Mouse (Mus musculus): ENCODE data around the gene Zfp511. TPM values are rescaled to one million over a fixed set of nuclear protein-coding genes. Genes with fewer than 3 reads are reported as not detected.

Zfp511 gene
- polyA plus RNA-seq (2012; ENCODE audit: low replicate concordance): 20.5 and 29.4 TPM in 2 replicates

DNA sequence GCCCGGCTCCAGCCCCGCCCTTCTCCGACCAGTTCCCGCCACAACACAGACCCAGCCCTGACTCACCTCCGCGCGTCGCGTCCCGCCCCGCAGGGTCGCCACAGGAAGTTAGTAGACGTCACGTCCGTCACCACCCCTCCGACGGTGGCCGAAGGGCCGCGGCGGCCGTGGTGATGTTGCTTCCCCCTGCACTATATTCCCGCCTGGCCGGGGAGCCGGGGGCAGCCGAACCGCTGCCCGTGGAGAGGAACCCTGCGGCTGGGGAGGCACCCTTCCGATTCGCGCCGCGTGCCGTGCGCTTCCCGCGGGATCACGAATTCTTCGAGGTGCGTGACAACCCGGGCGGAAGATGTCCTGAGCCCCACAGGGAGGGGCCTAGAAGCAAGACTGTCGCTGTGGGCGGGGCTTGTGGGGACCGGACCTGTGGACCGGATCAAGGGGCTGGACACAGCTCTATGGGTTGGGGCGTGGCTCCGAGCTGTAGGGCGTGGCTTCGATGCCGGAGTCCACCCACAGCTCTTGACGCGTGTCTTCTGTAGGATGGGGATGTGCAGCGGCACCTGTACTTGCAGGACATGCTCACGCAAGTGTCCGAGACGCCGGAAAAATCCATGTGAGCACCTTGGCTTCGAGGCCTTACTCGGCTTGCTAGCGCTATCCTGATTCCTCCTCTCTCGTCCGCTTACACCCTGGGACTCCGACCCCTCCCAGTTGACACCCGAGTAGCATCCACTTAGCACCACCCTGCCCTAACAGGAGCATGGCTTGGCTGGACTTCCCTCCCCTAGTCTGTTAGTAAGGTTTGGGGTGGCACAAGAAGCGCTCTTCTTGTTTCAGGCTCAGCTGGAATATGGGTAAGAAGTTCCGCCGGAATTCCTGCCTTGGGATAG, at the start of gene Zfp511, which contains the start of gene Tubgcp2:
Gene Zfp511 (plus strand): TSS at position 111 of the 890 bp plus-strand sequence.
Gene Tubgcp2 (minus strand): TSS at position 389 of the 890 bp plus-strand sequence.

DNA sequence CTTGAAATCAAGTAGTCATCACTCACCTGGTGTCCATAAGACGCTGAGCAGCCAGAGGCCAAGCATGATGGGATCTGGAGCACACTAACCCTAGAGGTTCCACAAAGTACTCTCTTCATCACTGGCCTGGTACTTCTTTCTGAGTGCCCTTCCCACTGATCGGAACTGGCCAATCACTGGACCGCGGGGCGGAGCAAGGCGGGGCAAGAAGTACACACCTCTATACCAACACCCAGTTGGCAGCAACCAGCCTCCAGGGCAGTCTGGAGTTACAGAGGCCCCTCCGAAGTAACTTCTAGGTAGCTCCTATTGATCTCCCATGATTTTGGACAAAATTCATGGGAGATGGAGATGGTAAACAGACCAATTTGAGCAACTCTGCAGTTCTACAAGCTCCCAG, 43.8 kb upstream of the Zfp511 start, which contains the start of gene Adam8:
Gene Adam8 (minus strand): TSS at position 157 of the 400 bp plus-strand sequence.

DNA sequence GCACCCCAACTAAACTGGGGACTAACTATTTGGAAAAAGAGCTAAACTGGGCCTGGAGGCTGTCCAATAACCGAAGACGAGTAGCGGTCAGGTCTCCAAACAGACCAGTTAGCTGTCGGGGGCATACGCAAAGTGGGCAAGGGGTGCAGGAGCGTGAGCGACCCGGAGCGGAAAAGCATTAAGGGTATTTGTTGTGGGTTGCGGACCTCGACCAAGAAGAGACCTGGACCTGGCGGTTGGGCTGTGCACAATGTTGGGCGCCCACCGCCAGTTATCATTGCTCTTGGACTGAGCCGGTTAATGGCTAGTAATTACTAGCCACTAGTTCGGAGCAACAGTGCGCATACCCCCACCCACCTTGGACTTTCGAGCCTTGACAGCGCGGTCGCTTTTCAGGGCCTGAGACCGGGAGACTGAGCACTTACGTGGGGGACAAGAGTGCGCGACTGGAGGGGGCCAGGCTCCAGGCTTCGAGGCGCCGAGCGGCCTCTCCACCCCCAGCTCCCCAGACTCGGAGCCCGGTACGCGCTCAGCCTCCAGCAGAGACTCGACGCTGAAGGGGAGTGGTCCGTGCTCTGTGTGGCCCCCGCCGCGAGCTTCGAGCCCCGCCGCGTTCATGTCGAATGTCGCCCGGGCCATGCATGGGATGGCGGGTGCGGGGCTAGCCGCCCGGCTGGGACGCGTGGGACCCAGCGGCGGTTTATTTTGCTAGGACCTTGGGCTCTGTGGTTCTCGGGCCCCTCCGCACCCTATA, 12.3 kb downstream of the Zfp511 start, which contains the start of gene Msx3:
Gene Msx3 (minus strand): TSS at position 729 of the 754 bp plus-strand sequence.

GRCm38 (mm10) chr7:140082242-140082678, 46.1 kb downstream of the Zfp511 start, which contains the start of gene Caly:
Caly (minus strand) TSS chr7:140082548.

Other genes starting within 250 kb of the Zfp511 start
- gene Adgra1, start 202.2 kb upstream of the Zfp511 start, polyA plus RNA-seq (2012; ENCODE audit: low replicate concordance): not detected in 2 replicates
- gene Kndc1, start 141.7 kb upstream of the Zfp511 start, polyA plus RNA-seq (2012; ENCODE audit: low replicate concordance): 0.13 and 0.22 TPM in 2 replicates
- 3.6 and 7.4 TPM in 2 replicates for gene Utf1, start 92.6 kb upstream of the Zfp511 start, polyA plus RNA-seq (2012; ENCODE audit: low replicate concordance)
- gene 6430531B16Rik, start 57.6 kb upstream of the Zfp511 start, polyA plus RNA-seq (2012; ENCODE audit: low replicate concordance): 0.17 and 1.4 TPM in 2 replicates
- gene Adam8, start 43.8 kb upstream of the Zfp511 start, polyA plus RNA-seq (2012; ENCODE audit: low replicate concordance): 11.9 and 25.8 TPM in 2 replicates
- 4.1 and 6.5 TPM in 2 replicates for gene Tubgcp2, start 278 bp downstream of the Zfp511 start, polyA plus RNA-seq (2012; ENCODE audit: low replicate concordance)
- gene Msx3, start 12.7 kb downstream of the Zfp511 start, polyA plus RNA-seq (2012; ENCODE audit: low replicate concordance): not detected in 2 replicates
- 0.16 TPM in 1 of 2 replicates, not detected in the other for gene Caly, start 46.2 kb downstream of the Zfp511 start, polyA plus RNA-seq (2012; ENCODE audit: low replicate concordance)
- not detected in 2 replicates for gene Prap1, start 57.0 kb downstream of the Zfp511 start, polyA plus RNA-seq (2012; ENCODE audit: low replicate concordance)
- 10.5 and 15.7 TPM in 2 replicates for gene Fuom, start 66.0 kb downstream of the Zfp511 start, polyA plus RNA-seq (2012; ENCODE audit: low replicate concordance)
- gene Paox, start 79.4 kb downstream of the Zfp511 start, polyA plus RNA-seq (2012; ENCODE audit: low replicate concordance): 1.7 and 7.6 TPM in 2 replicates
- gene Echs1, start 80.1 kb downstream of the Zfp511 start, polyA plus RNA-seq (2012; ENCODE audit: low replicate concordance): 3.3 and 6.3 TPM in 2 replicates
- gene Mtg1, start 101.2 kb downstream of the Zfp511 start, polyA plus RNA-seq (2012; ENCODE audit: low replicate concordance): 6.5 and 7.2 TPM in 2 replicates
- not detected in 2 replicates for gene Sprn, start 118.5 kb downstream of the Zfp511 start, polyA plus RNA-seq (2012; ENCODE audit: low replicate concordance)
- not detected in 2 replicates for gene Olfr522, start 128.4 kb downstream of the Zfp511 start, polyA plus RNA-seq (2012; ENCODE audit: low replicate concordance)
- gene Olfr523, start 136.8 kb downstream of the Zfp511 start, polyA plus RNA-seq (2012; ENCODE audit: low replicate concordance): not detected in 2 replicates
- not detected in 2 replicates for gene Olfr524, start 169.6 kb downstream of the Zfp511 start, polyA plus RNA-seq (2012; ENCODE audit: low replicate concordance)
- gene Cd163l1, start 181.9 kb downstream of the Zfp511 start, polyA plus RNA-seq (2012; ENCODE audit: low replicate concordance): 0.23 and 0.56 TPM in 2 replicates
- gene 5830411N06Rik, start 210.9 kb downstream of the Zfp511 start, polyA plus RNA-seq (2012; ENCODE audit: low replicate concordance): 0.38 and 0.60 TPM in 2 replicates

Data from hematopoietic multipotent progenitor cell, adult 10-12 weeks (in vitro differentiated cells).